Mouse (Mus musculus) kidney, adult 2 months (tissue): ENCODE results near the gene Nav2.

ENCODE experiments used
- CTCF ChIP-seq: fragments of 200-500 bp; conservative IDR thresholded peaks from 2 replicates; pipeline ENCODE4 v1.5.1; 2011; ENCODE audit warnings: low read depth, mild to moderate bottlenecking, control low read depth, low read length, moderate library complexity, mixed read lengths; ENCODE audit not compliant: insufficient read depth, insufficient read length
- POLR2A ChIP-seq: fragments of 200-500 bp; IDR thresholded peaks from one replicate; pipeline ENCODE4 v1.6.1; 2011; ENCODE audit warnings: low read depth, low read length, control low read depth

DNA sequence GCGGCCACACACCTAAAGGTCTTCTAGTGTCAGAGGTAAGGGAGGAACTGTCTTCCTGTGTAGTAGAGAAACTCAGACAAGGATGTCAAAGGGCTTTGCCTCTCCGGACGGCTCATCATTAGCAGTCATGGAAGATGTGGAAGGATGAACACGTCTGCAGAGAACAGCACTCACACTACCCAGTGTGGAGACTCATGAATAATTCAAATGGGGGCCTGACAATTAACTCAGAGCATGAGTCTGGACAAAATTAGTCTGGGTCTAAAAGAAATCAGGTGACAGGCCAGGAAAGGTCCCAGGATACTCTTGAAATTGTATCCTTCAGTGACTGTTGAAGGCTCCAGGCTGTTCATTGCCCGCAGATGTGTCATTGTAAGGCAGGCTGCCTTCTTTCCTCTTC is 17.5 kb upstream of the Nav2 start:
- TF ChIP-seq POLR2A (no peak), CTCF (no peak)
